ENCODE assay signal across 16 mouse cellular contexts in genomic region chr11:113140595-113140994, GRCm38 (mm10).
DNase-seq lines count a peak whose midpoint lies in the region; ATAC-seq and TF ChIP-seq lines count a peak whose summit lies in the region.
"Had no signal": no experiment of that assay in that cellular context is flagged by ENCODE, and none has a peak within 500 bp of the region (broad histone marks: within the 10 kb centered on the region; RNA-seq: fewer than 3 reads in every experiment).

No protein-coding gene starts in this region.

- DNase-seq in cerebellum, postnatal 25 days: peak; percentile 36 to 43
- DNase-seq in cerebellum, postnatal 4 days (ENCODE audit: low spot score in 2 of 2): no peak
- DNase-seq in hindbrain, embryonic 10.5 days (ENCODE audit: low spot score): no peak
- no peak for DNase-seq in midbrain, postnatal 0 days (ENCODE audit: low spot score)
- DNase-seq: adrenal gland, postnatal 14 days; forebrain, postnatal 0 days; gastrocnemius, postnatal 14 days had no signal

- H3K9me3 ChIP-seq in hindbrain, embryonic 16.5 days (ENCODE audit: control insufficient read depth, low read length): no peaks in the 10 kb centered on the region
- H3K9me3 ChIP-seq in hindbrain, embryonic 10.5 days: no peaks in the 10 kb centered on the region
- no peaks in the 10 kb centered on the region for H3K9me3 ChIP-seq in midbrain, postnatal 0 days (ENCODE audit: low read length)
- no peaks in the 10 kb centered on the region for H3K9me3 ChIP-seq in midbrain, embryonic 15.5 days
- H3K9me3 ChIP-seq: forebrain, embryonic 13.5 days had no signal

- ATAC-seq in hindbrain, embryonic 16.5 days: no peak
- ATAC-seq in midbrain, postnatal 0 days (ENCODE audit: low FRiP score): no peak
- ATAC-seq in midbrain, embryonic 15.5 days (replicated peaks): no peak
- ATAC-seq: activated CD4-positive, CD25-positive, alpha-beta regulatory T cell, adult 4 months; forebrain, embryonic 13.5 days; forebrain, postnatal 0 days; intestine, embryonic 16.5 days; Patski had no signal

- no peak overlapping the region for H3K9ac ChIP-seq in hindbrain, embryonic 16.5 days (ENCODE audit: low read depth, low read length)
- H3K9ac ChIP-seq in midbrain, postnatal 0 days (replicated peaks; ENCODE audit: low read length, poor library complexity, severe bottlenecking): no peak overlapping the region
- H3K9ac ChIP-seq in midbrain, embryonic 15.5 days: no peak overlapping the region
- H3K9ac ChIP-seq: forebrain, postnatal 0 days; heart, embryonic 12.5 days had no signal

- no peak overlapping the region for H3K4me2 ChIP-seq in hindbrain, embryonic 16.5 days (ENCODE audit: low read length)
- no peak overlapping the region for H3K4me2 ChIP-seq in midbrain, postnatal 0 days (ENCODE audit: low read depth, low read length, poor library complexity, severe bottlenecking)
- H3K4me2 ChIP-seq in midbrain, embryonic 15.5 days: no peak overlapping the region
- H3K4me2 ChIP-seq: forebrain, embryonic 13.5 days; heart, embryonic 12.5 days had no signal

- 0 out of 2 replicates have a peak overlapping the region, but pooled peaks have one; percentile 21 for H3K27ac ChIP-seq in hindbrain, embryonic 16.5 days (ENCODE audit: low read depth, low read length)
- no peak overlapping the region for H3K27ac ChIP-seq in hindbrain, embryonic 10.5 days
- 0 out of 2 replicates have a peak overlapping the region, but pooled peaks have one; percentile 19 for H3K27ac ChIP-seq in midbrain, postnatal 0 days (ENCODE audit: low read depth, low read length)
- no peak overlapping the region; the same call in 1 of the 2 replicates for H3K27ac ChIP-seq in midbrain, embryonic 15.5 days
- H3K27ac ChIP-seq: embryonic facial prominence, embryonic 10.5 days; forebrain, embryonic 13.5 days had no signal

- H3K27me3 ChIP-seq in hindbrain, embryonic 16.5 days (replicated peaks; ENCODE audit: control insufficient read depth, insufficient read depth, low read length): no peaks in the 10 kb centered on the region
- no peaks in the 10 kb centered on the region for H3K27me3 ChIP-seq in hindbrain, embryonic 10.5 days (ENCODE audit: insufficient read depth, poor library complexity, severe bottlenecking)
- no peaks in the 10 kb centered on the region for H3K27me3 ChIP-seq in midbrain, postnatal 0 days (ENCODE audit: insufficient read depth, low read length)
- no peaks in the 10 kb centered on the region for H3K27me3 ChIP-seq in midbrain, embryonic 15.5 days (replicated peaks)
- H3K27me3 ChIP-seq: CH12.LX; forebrain, embryonic 13.5 days; heart, embryonic 12.5 days; Patski had no signal

- no peak for TF ChIP-seq CTCF in midbrain, postnatal 0 days (IDR thresholded peaks at IDR 0.05)

- peaks cover 24% of the 10 kb centered on the region for H3K4me1 ChIP-seq in hindbrain, embryonic 16.5 days (ENCODE audit: control insufficient read depth, insufficient read depth, low read depth, low read length)
- H3K4me1 ChIP-seq in hindbrain, embryonic 10.5 days (replicated peaks): peaks cover 57% of the 10 kb centered on the region
- peaks cover 6% of the 10 kb centered on the region for H3K4me1 ChIP-seq in midbrain, postnatal 0 days (ENCODE audit: insufficient read depth, low read length)
- H3K4me1 ChIP-seq in midbrain, embryonic 15.5 days: peaks cover 31% of the 10 kb centered on the region

- WGBS in hindbrain, embryonic 16.5 days: 45% methylated on average over 9 of the region's 9 CpGs
- 77% methylated on average over 9 of the region's 9 CpGs for WGBS in hindbrain, embryonic 10.5 days
- WGBS in midbrain, postnatal 0 days: 56% methylated on average over 9 of the region's 9 CpGs
- WGBS in midbrain, embryonic 15.5 days: 61% methylated on average over 9 of the region's 9 CpGs

- H3K4me3 ChIP-seq in hindbrain, embryonic 16.5 days (ENCODE audit: low read length): no peak overlapping the region
- no peak overlapping the region for H3K4me3 ChIP-seq in hindbrain, embryonic 10.5 days
- H3K4me3 ChIP-seq in midbrain, postnatal 0 days (ENCODE audit: low read depth, low read length): no peak overlapping the region
- H3K4me3 ChIP-seq in midbrain, embryonic 15.5 days: no peak overlapping the region
- H3K4me3 ChIP-seq: embryonic facial prominence, embryonic 10.5 days; forebrain, embryonic 13.5 days; heart, embryonic 12.5 days had no signal

- H3K36me3 ChIP-seq in hindbrain, embryonic 16.5 days (ENCODE audit: control insufficient read depth, insufficient read depth, low read length): no peaks in the 10 kb centered on the region
- no peaks in the 10 kb centered on the region for H3K36me3 ChIP-seq in hindbrain, embryonic 10.5 days
- H3K36me3 ChIP-seq in midbrain, postnatal 0 days (ENCODE audit: insufficient read depth, low read length): no peaks in the 10 kb centered on the region
- H3K36me3 ChIP-seq in midbrain, embryonic 15.5 days (replicated peaks): no peaks in the 10 kb centered on the region
- H3K36me3 ChIP-seq: heart, embryonic 12.5 days had no signal

Comparison
In these comparisons a context has a peak if more than half of its experiments do, and no peak if none do; other contexts are left out.
1. DNase-seq: peak in cerebellum, postnatal 25 days (2 of 2); none in cerebellum, postnatal 4 days (0 of 2), hindbrain, embryonic 10.5 days (single experiment) and midbrain, postnatal 0 days (single experiment).
2. H3K27ac ChIP-seq: peak in hindbrain, embryonic 16.5 days (single experiment) and midbrain, postnatal 0 days (single experiment); none in hindbrain, embryonic 10.5 days (single experiment) and midbrain, embryonic 15.5 days (single experiment).